ENCODE assay signal across 12 mouse cellular contexts in genomic region chr9:121107101-121107500, GRCm38 (mm10).
DNase-seq lines count a peak whose midpoint lies in the region; ATAC-seq and TF ChIP-seq lines count a peak whose summit lies in the region.
"Had no signal": no experiment of that assay in that cellular context is flagged by ENCODE, and none has a peak within 500 bp of the region (broad histone marks: within the 10 kb centered on the region; RNA-seq: fewer than 3 reads in every experiment).

No protein-coding gene starts in this region.

- no peak overlapping the region for H3K27ac ChIP-seq in embryonic facial prominence, embryonic 14.5 days (replicated peaks; ENCODE audit: low read depth, low read length)
- no peak overlapping the region for H3K27ac ChIP-seq in embryonic facial prominence, embryonic 10.5 days (replicated peaks)
- H3K27ac ChIP-seq in layer of hippocampus, adult 2 months: peak overlapping the region; percentile 0; the same call in 1 of the 2 replicates
- H3K27ac ChIP-seq in hindbrain, postnatal 0 days: peak overlapping the region; percentile 64; the same call in 1 of the 2 replicates

- intact Hi-C loops in left cerebral cortex, postnatal 14 days (cut with DNase I): no loop called here

- TF ChIP-seq POLR2A in myocyte (IDR thresholded peaks at IDR 0.05; ENCODE audit: insufficient read length, low read depth): no peak

- WGBS in embryonic facial prominence, embryonic 14.5 days: 22% methylated on average over 11 of the region's 11 CpGs
- WGBS in embryonic facial prominence, embryonic 10.5 days: 25% methylated on average over 11 of the region's 11 CpGs
- WGBS in hindbrain, postnatal 0 days: 26% methylated on average over 11 of the region's 11 CpGs

- no peaks in the 10 kb centered on the region for H3K36me3 ChIP-seq in embryonic facial prominence, embryonic 14.5 days (ENCODE audit: control insufficient read depth, insufficient read depth, low read length)
- H3K36me3 ChIP-seq in embryonic facial prominence, embryonic 10.5 days (replicated peaks): no peaks in the 10 kb centered on the region
- H3K36me3 ChIP-seq in hindbrain, postnatal 0 days (ENCODE audit: insufficient read depth, low read length): no peaks in the 10 kb centered on the region
- no peaks in the 10 kb centered on the region for H3K36me3 ChIP-seq in myocyte (ENCODE audit: control insufficient read depth, insufficient read depth)
- H3K36me3 ChIP-seq: heart, embryonic 12.5 days; neural tube, embryonic 13.5 days had no signal

- no peak overlapping the region for H3K9ac ChIP-seq in embryonic facial prominence, embryonic 14.5 days (ENCODE audit: low read depth, low read length)
- H3K9ac ChIP-seq in hindbrain, postnatal 0 days (replicated peaks; ENCODE audit: low read length): no peak overlapping the region
- H3K9ac ChIP-seq: heart, embryonic 12.5 days; neural tube, embryonic 13.5 days had no signal

- DNase-seq in embryonic facial prominence, embryonic 14.5 days (ENCODE audit: low spot score): peak; percentile 36
- no peak for DNase-seq in embryonic facial prominence, embryonic 10.5 days (ENCODE audit: low spot score)
- no peak for DNase-seq in layer of hippocampus, adult 2 months (ENCODE audit: low spot score in 2 of 2)
- no peak for DNase-seq in layer of hippocampus, adult 18-20 months (ENCODE audit: low spot score in 2 of 2)
- DNase-seq in hindbrain, postnatal 0 days (ENCODE audit: low spot score): no peak
- DNase-seq in thymus, postnatal 0 days (ENCODE audit: low spot score): no peak
- DNase-seq in left cerebral cortex, postnatal 14 days (ENCODE audit: low spot score in 2 of 2): no peak
- DNase-seq: B cell, adult 2 months had no signal

- H3K9me3 ChIP-seq in embryonic facial prominence, embryonic 14.5 days (ENCODE audit: control insufficient read depth, low read length): no peaks in the 10 kb centered on the region
- no peaks in the 10 kb centered on the region for H3K9me3 ChIP-seq in embryonic facial prominence, embryonic 10.5 days
- no peaks in the 10 kb centered on the region for H3K9me3 ChIP-seq in hindbrain, postnatal 0 days (ENCODE audit: low read length)
- H3K9me3 ChIP-seq: heart, embryonic 12.5 days; neural tube, embryonic 13.5 days had no signal

- no peak overlapping the region for H3K4me2 ChIP-seq in embryonic facial prominence, embryonic 14.5 days (ENCODE audit: low read depth, low read length)
- H3K4me2 ChIP-seq in hindbrain, postnatal 0 days (ENCODE audit: low read depth, low read length): no peak overlapping the region
- H3K4me2 ChIP-seq in myocyte (ENCODE audit: low read depth): no peak overlapping the region
- H3K4me2 ChIP-seq: heart, embryonic 12.5 days; neural tube, embryonic 13.5 days had no signal

- no peak for TF ChIP-seq CTCF in layer of hippocampus, adult 2 months (conservative IDR thresholded peaks at IDR 0.05)
- no peak for TF ChIP-seq CTCF in hindbrain, postnatal 0 days (IDR thresholded peaks at IDR 0.05; ENCODE audit: low read depth)

- H3K27me3 ChIP-seq in embryonic facial prominence, embryonic 14.5 days (replicated peaks; ENCODE audit: control insufficient read depth, insufficient read depth, low read length): no peaks in the 10 kb centered on the region
- H3K27me3 ChIP-seq in embryonic facial prominence, embryonic 10.5 days (replicated peaks; ENCODE audit: low read depth, poor library complexity, severe bottlenecking): peaks cover 12% of the 10 kb centered on the region
- H3K27me3 ChIP-seq in hindbrain, postnatal 0 days (ENCODE audit: insufficient read depth, low read length): no peaks in the 10 kb centered on the region
- peaks cover 4% of the 10 kb centered on the region for H3K27me3 ChIP-seq in myocyte (ENCODE audit: control insufficient read depth, insufficient read depth, insufficient read length)
- H3K27me3 ChIP-seq: neural tube, embryonic 13.5 days had no signal

- ATAC-seq in embryonic facial prominence, embryonic 14.5 days (ENCODE audit: low read depth): peak; percentile 48; the same call in 1 of the 2 replicates
- ATAC-seq in hindbrain, postnatal 0 days: no peak
- ATAC-seq: inflammation-experienced regulatory T-cells, adult 6 months had no signal

- peaks cover 11% of the 10 kb centered on the region for H3K4me1 ChIP-seq in embryonic facial prominence, embryonic 14.5 days (ENCODE audit: control insufficient read depth, insufficient read depth, low read length)
- H3K4me1 ChIP-seq in embryonic facial prominence, embryonic 10.5 days: no peaks in the 10 kb centered on the region
- H3K4me1 ChIP-seq in hindbrain, postnatal 0 days (ENCODE audit: insufficient read depth, low read length): peaks cover 12% of the 10 kb centered on the region; the same call in 1 of the 2 replicates

- H3K4me3 ChIP-seq in embryonic facial prominence, embryonic 14.5 days (ENCODE audit: low read depth, low read length): no peak overlapping the region
- no peak overlapping the region for H3K4me3 ChIP-seq in embryonic facial prominence, embryonic 10.5 days
- H3K4me3 ChIP-seq in layer of hippocampus, adult 2 months: no peak overlapping the region
- H3K4me3 ChIP-seq in hindbrain, postnatal 0 days (ENCODE audit: low read length): no peak overlapping the region
- H3K4me3 ChIP-seq in myocyte: no peak overlapping the region
- H3K4me3 ChIP-seq: heart, embryonic 12.5 days; neural tube, embryonic 13.5 days had no signal

- no peak overlapping the region for H3ac ChIP-seq in myocyte (ENCODE audit: control insufficient read depth, insufficient read length)

- H3K79me2 ChIP-seq in myocyte (ENCODE audit: control insufficient read depth, insufficient read depth): no peaks in the 10 kb centered on the region

TF ChIP-seq in myocyte, 11 proteins besides CTCF, POLR2A, EP300 and RAD21:
- TF ChIP-seq USF1 (IDR thresholded peaks at IDR 0.05; ENCODE audit: low read depth): no peak
- TF ChIP-seq MYOD1 (IDR thresholded peaks at IDR 0.05; ENCODE audit: control insufficient read depth in 1 of 3, insufficient read length in 2 of 3, low read depth in 2 of 3): peak in 2 of 3 experiments; percentile 18 to 33

Comparison
In these comparisons a context has a peak if more than half of its experiments do, and no peak if none do; other contexts are left out.
1. H3K27ac ChIP-seq: peak in layer of hippocampus, adult 2 months (single experiment) and hindbrain, postnatal 0 days (single experiment); none in embryonic facial prominence, embryonic 14.5 days (single experiment) and embryonic facial prominence, embryonic 10.5 days (single experiment).